Mouse (Mus musculus): ENCODE results near the gene Slc7a8. TPM values are rescaled to one million over a fixed set of nuclear protein-coding genes. Genes with fewer than 3 reads are reported as not detected.

Slc7a8 gene
- polyA plus RNA-seq, 1 experiment: 0.25 TPM

- H3K36me3 ChIP-seq (ENCODE audit: control insufficient read depth): no peaks in the 10 kb centered on the region
- no peak for TF ChIP-seq GATA1 (IDR thresholded peaks at IDR 0.05; ENCODE audit: low read length)
- no peak for TF ChIP-seq TAL1 (IDR thresholded peaks at IDR 0.05; ENCODE audit: low read length)
- H3K4me1 ChIP-seq (ENCODE audit: control insufficient read depth): no peaks in the 10 kb centered on the region
- H3K4me3 ChIP-seq (replicated peaks): no peak overlapping the region
- H3K27me3 ChIP-seq (ENCODE audit: control insufficient read depth): no peaks in the 10 kb centered on the region
- H3K9me3 ChIP-seq (ENCODE audit: control insufficient read depth, low read length): no peaks in the 10 kb centered on the region
Measured at GRCm38 (mm10) chr14:54734004-54734403, 47.7 kb downstream of the Slc7a8 start.

GRCm38 (mm10) chr14:54732206-54732605, 49.5 kb downstream of the Slc7a8 start:
- H3K9me3 ChIP-seq (ENCODE audit: control insufficient read depth, low read length): no peaks in the 10 kb centered on the region
- no peaks in the 10 kb centered on the region for H3K27me3 ChIP-seq (ENCODE audit: control insufficient read depth)
- no peak overlapping the region for H3K4me3 ChIP-seq (replicated peaks)
- no peaks in the 10 kb centered on the region for H3K36me3 ChIP-seq (ENCODE audit: control insufficient read depth)
- no peak for TF ChIP-seq TAL1 (IDR thresholded peaks at IDR 0.05; ENCODE audit: low read length)
- TF ChIP-seq GATA1 (IDR thresholded peaks at IDR 0.05; ENCODE audit: low read length): no peak
- no peaks in the 10 kb centered on the region for H3K4me1 ChIP-seq (ENCODE audit: control insufficient read depth)

GRCm38 (mm10) chr14:54730305-54730704, 51.4 kb downstream of the Slc7a8 start:
- H3K36me3 ChIP-seq (ENCODE audit: control insufficient read depth): no peaks in the 10 kb centered on the region
- TF ChIP-seq GATA1 (IDR thresholded peaks at IDR 0.05; ENCODE audit: low read length): no peak
- TF ChIP-seq TAL1 (IDR thresholded peaks at IDR 0.05; ENCODE audit: low read length): no peak

GRCm38 (mm10) chr14:54728823-54729653, 52.7 kb downstream of the Slc7a8 start:
- no peaks in the 10 kb centered on the region for H3K36me3 ChIP-seq (ENCODE audit: control insufficient read depth)

More at GRCm38 (mm10) chr14:54730305-54730704, 51.4 kb downstream of the Slc7a8 start:
- no peaks in the 10 kb centered on the region for H3K4me1 ChIP-seq (ENCODE audit: control insufficient read depth)
- no peaks in the 10 kb centered on the region for H3K9me3 ChIP-seq (ENCODE audit: control insufficient read depth, low read length)
- H3K4me3 ChIP-seq (replicated peaks): no peak overlapping the region
- H3K27me3 ChIP-seq (ENCODE audit: control insufficient read depth): no peaks in the 10 kb centered on the region

GRCm38 (mm10) chr14:54727565-54727964, 54.2 kb downstream of the Slc7a8 start:
- H3K36me3 ChIP-seq (ENCODE audit: control insufficient read depth): no peaks in the 10 kb centered on the region

More at GRCm38 (mm10) chr14:54728823-54729653, 52.7 kb downstream of the Slc7a8 start:
- no peak for TF ChIP-seq TAL1 (IDR thresholded peaks at IDR 0.05; ENCODE audit: low read length)
- TF ChIP-seq GATA1 (IDR thresholded peaks at IDR 0.05; ENCODE audit: low read length): no peak
- no peaks in the 10 kb centered on the region for H3K4me1 ChIP-seq (ENCODE audit: control insufficient read depth)
- no peak overlapping the region for H3K4me3 ChIP-seq (replicated peaks)
- H3K27me3 ChIP-seq (ENCODE audit: control insufficient read depth): no peaks in the 10 kb centered on the region
- no peaks in the 10 kb centered on the region for H3K9me3 ChIP-seq (ENCODE audit: control insufficient read depth, low read length)

GRCm38 (mm10) chr14:54724049-54724448, 57.7 kb downstream of the Slc7a8 start:
- TF ChIP-seq TAL1 (IDR thresholded peaks at IDR 0.05; ENCODE audit: low read length): no peak
- TF ChIP-seq GATA1 (IDR thresholded peaks at IDR 0.05; ENCODE audit: low read length): no peak
- Histone ChIP-seq H3K9me3 (ENCODE audit: control insufficient read depth, low read length) (no peaks in the 10 kb centered on the region), H3K36me3 (ENCODE audit: control insufficient read depth) (no peaks in the 10 kb centered on the region), H3K27me3 (ENCODE audit: control insufficient read depth) (no peaks in the 10 kb centered on the region), H3K4me1 (ENCODE audit: control insufficient read depth) (no peaks in the 10 kb centered on the region), H3K4me3 (replicated peaks) (no peak overlapping the region)

More at GRCm38 (mm10) chr14:54727565-54727964, 54.2 kb downstream of the Slc7a8 start:
- no peaks in the 10 kb centered on the region for H3K4me1 ChIP-seq (ENCODE audit: control insufficient read depth)
- TF ChIP-seq GATA1 (IDR thresholded peaks at IDR 0.05; ENCODE audit: low read length) (no peak), TAL1 (IDR thresholded peaks at IDR 0.05; ENCODE audit: low read length) (no peak)
- H3K4me3 ChIP-seq (replicated peaks): no peak overlapping the region
- no peaks in the 10 kb centered on the region for H3K27me3 ChIP-seq (ENCODE audit: control insufficient read depth)
- no peaks in the 10 kb centered on the region for H3K9me3 ChIP-seq (ENCODE audit: control insufficient read depth, low read length)

GRCm38 (mm10) chr14:54721711-54722110, 60.0 kb downstream of the Slc7a8 start:
- no peak overlapping the region for H3K4me3 ChIP-seq (replicated peaks)
- H3K4me1 ChIP-seq (ENCODE audit: control insufficient read depth): no peaks in the 10 kb centered on the region
- no peaks in the 10 kb centered on the region for H3K36me3 ChIP-seq (ENCODE audit: control insufficient read depth)
- TF ChIP-seq GATA1 (IDR thresholded peaks at IDR 0.05; ENCODE audit: low read length): no peak
- TF ChIP-seq TAL1 (IDR thresholded peaks at IDR 0.05; ENCODE audit: low read length): no peak
- H3K27me3 ChIP-seq (ENCODE audit: control insufficient read depth): no peaks in the 10 kb centered on the region
- no peaks in the 10 kb centered on the region for H3K9me3 ChIP-seq (ENCODE audit: control insufficient read depth, low read length)

- TF ChIP-seq TAL1 (IDR thresholded peaks at IDR 0.05; ENCODE audit: low read length): no peak
- no peak for TF ChIP-seq GATA1 (IDR thresholded peaks at IDR 0.05; ENCODE audit: low read length)
- Histone ChIP-seq H3K4me3 (replicated peaks) (no peak overlapping the region), H3K27me3 (ENCODE audit: control insufficient read depth) (0 out of 2 replicates have a peak, but pooled peaks cover 2% of the 10 kb centered on the region), H3K4me1 (ENCODE audit: control insufficient read depth) (no peaks in the 10 kb centered on the region), H3K36me3 (ENCODE audit: control insufficient read depth) (no peaks in the 10 kb centered on the region), H3K9me3 (ENCODE audit: control insufficient read depth, low read length) (no peaks in the 10 kb centered on the region)
Measured at GRCm38 (mm10) chr14:54720654-54721350, 60.9 kb downstream of the Slc7a8 start.

- Histone ChIP-seq H3K9me3 (ENCODE audit: control insufficient read depth, low read length) (no peaks in the 10 kb centered on the region), H3K4me1 (ENCODE audit: control insufficient read depth) (no peaks in the 10 kb centered on the region), H3K27me3 (ENCODE audit: control insufficient read depth) (peaks cover 6% of the 10 kb centered on the region), H3K4me3 (replicated peaks) (no peak overlapping the region), H3K36me3 (ENCODE audit: control insufficient read depth) (no peaks in the 10 kb centered on the region)
- TF ChIP-seq TAL1 (IDR thresholded peaks at IDR 0.05; ENCODE audit: low read length) (no peak), GATA1 (IDR thresholded peaks at IDR 0.05; ENCODE audit: low read length) (no peak)
Measured at GRCm38 (mm10) chr14:54720041-54720440, 61.7 kb downstream of the Slc7a8 start.

Data from erythroblast, embryonic 14.5 days (primary cell).